Mouse (Mus musculus) layer of hippocampus, adult 8-10 months (tissue): ENCODE measurements around the gene Nubpl. TPM values are rescaled to one million over a fixed set of nuclear protein-coding genes. Genes with fewer than 3 reads are reported as not detected.
A peak's percentile ranks its signal among the peaks of the same experiment; 100 is the strongest.
"Not testable (repeated sequence)": the region's sequence is repeated elsewhere in the genome, so short reads cannot be mapped to it uniquely, and the experiment has no call there.

Source experiments
- DNase-seq, 2 experiments: peaks; one replicate each; pipeline ENCODE4 v3.0.0; 2022; ENCODE audit warnings: low spot score in 2 of 2
- total RNA-seq, 4 experiments: library from RNA; stranded (reverse); gene quantifications; 2 replicates each; pipeline ENCODE4 v1.2.4; 2022

Gene Nubpl
- total RNA-seq, result 1 to 10 TPM; 4.0 to 5.1 (median 4.9) TPM

GRCm38 (mm10) chr12:52097650-52098070 is at the start of gene Nubpl:
Nubpl (plus strand) TSS chr12:52097737.
- DNase-seq, result peak; percentile 90 to 96

- no peak for DNase-seq
These were observed 48.2 kb upstream of the Nubpl start for GRCm38 (mm10) chr12:52049324-52049723.

- DNase-seq, result not testable (repeated sequence)
These were observed 18.2 kb upstream of the Nubpl start for GRCm38 (mm10) chr12:52079296-52079695.

- DNase-seq, result no peak
These were observed 388 bp upstream of the Nubpl start for GRCm38 (mm10) chr12:52097049-52097649.

GRCm38 (mm10) chr12:52120276-52120675 is 22.7 kb downstream of the Nubpl start:
- no peak for DNase-seq

DNA sequence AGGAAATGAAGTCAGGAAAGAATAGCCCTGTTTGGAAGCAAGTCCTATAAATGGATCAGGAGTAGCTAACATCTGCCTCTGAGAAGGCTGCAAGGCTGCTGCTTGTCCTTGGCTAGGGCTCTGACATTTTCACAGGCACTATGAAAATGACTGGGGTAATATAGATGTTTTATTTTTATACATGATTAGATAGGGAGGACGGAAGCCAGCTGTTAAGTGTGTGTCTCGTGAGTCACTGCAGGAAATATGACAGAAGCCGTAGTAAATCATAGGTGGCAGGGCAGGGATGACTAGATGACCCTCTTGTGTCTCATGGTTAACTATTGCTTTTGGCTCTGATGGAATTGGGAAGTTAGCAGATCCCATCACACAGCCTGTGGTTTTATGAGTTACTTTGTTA is 28.9 kb downstream of the Nubpl start:
- DNase-seq, result no peak

DNA sequence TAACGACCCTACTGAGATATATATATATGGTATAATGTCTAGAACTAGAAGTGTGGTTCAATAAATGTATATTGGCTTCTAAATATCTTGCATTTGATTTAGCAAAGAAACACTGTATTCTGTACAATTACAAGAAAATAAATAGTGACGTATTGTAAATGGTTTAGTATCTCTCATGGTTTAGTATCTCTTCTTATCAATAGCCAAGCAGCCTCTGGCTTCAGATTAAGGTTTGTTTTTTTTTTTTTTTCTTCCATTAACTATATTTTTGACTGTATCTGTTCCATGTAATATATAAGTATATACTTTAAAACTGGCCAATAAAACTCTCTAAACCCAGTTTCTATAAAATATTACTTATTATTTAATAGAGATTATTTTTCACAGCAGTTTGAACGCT is 31.5 kb downstream of the Nubpl start:
- no peak for DNase-seq

DNA sequence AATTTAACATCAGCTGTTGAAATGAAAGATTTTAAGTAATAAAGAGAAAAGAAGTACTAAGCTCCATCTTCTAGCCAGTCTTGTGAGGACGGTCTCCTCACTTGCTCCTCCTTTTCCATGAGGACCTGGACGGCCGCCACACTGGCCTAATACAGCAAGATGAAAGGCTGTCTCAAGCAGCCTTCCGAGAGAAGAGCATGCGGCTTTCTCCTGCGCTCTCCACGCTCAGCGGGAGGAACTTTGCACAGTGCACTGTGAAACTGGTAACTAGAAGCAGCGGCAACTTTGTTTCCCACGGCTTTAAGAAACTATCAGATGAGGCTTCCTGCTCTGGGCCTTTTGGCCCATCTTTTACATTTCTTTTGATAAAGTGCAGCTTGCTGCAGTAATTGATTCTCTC is 34.7 kb downstream of the Nubpl start:
- DNase-seq, result no peak

- DNase-seq, result no peak
These were observed 40.8 kb downstream of the Nubpl start for GRCm38 (mm10) chr12:52138296-52138695.

DNA sequence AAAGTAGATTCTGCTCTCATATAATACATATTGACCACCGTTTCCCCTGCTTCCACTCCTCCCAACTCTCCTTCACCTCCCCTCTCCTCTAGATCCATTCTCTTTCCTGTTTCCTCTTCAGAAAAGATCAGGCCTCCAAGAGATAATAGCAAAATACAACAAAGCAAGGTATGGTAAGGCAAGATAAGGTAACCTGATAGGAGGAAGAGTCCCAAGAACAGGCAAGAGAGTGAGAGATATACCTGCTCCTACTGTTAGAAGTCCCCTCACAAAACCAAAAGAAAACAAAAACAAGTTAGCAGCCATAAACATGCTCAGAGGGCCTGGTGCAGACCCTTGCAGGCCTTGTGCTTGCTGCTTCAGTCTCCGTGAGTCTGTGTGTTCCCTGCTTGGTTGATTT is 49.1 kb downstream of the Nubpl start:
- no peak for DNase-seq

DNA sequence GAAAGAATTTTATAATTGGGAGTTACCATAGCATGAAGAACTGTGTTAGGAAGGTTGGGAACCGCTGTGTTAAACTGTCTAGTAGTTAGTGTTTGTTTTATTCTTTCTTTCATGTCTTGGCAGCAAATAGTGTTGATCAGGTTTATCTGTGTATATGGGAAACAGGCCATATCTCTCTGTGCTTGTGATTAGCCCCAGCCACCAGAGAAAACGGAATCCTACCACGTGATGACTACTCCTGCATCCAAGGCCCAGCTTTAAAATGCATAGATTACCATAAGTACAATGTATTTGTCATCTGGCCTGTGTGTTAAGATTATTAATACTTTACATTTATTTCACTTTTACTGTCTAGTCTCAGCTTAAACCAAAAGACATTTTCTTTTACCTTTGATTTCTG is 51.9 kb downstream of the Nubpl start:
- DNase-seq, result no peak

DNA sequence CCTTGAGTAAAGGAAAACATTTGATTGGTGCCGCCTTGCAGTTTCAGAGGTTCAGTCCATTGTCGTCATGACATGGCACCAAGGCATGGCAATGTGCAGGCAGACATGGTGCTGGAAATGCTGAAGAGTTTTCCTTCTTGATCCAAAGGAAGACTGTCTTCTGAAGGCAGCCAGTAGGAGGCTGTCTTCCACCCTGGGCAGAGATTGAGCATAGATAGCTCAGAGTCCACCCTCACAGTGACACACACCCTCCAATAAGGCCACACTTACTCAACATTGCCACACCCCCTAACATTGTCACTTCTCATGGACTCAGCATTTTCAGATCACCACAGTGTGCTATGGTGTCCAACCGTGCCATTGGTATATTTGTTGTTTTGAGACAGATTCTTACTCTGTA is 54.5 kb downstream of the Nubpl start:
- DNase-seq, result no peak

DNA sequence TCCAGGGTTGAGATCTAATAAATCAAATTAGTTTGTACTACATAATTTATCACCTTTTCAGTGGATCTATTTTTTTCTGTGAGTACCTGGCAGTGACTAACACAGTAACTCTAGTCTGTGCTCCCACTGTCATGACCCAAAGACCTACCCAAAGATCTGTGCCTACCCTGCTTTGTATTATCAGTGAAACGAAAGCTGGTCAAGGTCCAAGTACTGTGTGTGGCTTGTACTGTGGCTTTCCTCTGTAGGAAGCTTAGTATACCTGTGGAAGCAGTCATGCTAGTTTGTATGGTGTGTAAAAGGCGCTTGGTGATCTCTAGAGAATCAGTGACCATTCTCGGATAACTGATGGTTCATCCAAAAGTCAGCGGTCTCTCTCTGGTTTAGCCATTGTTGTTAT is 57.4 kb downstream of the Nubpl start:
- no peak for DNase-seq

DNA sequence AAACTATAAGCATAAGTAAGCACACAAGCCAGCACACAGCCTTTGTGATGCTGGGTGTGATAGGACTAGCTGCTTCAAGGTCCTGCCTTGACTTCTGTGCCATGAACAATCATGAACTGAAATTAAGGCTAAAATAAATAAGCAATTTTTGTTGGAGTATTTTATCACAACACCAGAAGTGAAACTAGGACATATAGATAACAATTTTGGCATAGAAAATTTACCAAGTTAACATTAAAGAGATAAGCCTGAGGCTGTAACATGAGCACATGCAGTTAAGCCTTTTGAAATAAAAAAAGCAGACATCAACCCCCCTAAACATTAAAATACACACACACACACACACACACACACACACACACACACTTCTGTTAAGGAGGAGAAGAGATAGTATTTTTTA is 66.9 kb downstream of the Nubpl start:
- no peak for DNase-seq

DNA sequence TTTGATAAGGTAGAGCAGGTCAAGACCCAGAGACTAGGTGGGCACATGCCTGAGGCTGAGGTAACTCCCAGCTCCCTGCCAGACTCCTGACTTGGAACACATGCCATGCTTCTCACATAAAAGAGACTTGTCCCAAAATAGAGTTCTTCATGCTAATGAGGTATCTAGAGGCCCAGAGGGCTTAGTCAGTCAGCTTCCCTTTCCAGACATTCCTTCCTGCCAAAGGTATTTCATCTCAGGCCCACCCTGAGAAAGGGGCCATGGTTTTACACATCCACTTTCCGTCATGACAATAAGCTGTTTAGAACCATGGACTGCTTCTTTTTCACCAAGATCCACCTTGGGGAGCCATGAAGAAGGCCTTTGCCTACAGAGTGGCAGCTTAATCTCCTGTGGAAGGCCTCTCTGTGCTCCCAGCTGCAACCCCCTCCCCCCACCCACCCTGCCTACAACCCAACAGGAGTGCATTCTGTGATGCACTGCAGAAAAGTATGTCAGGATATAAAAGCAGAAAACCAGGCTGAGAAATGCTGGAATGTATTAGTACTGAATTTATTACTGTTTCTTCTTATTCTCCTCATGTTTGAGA is 88.8 kb downstream of the Nubpl start:
- DNase-seq, result no peak

DNA sequence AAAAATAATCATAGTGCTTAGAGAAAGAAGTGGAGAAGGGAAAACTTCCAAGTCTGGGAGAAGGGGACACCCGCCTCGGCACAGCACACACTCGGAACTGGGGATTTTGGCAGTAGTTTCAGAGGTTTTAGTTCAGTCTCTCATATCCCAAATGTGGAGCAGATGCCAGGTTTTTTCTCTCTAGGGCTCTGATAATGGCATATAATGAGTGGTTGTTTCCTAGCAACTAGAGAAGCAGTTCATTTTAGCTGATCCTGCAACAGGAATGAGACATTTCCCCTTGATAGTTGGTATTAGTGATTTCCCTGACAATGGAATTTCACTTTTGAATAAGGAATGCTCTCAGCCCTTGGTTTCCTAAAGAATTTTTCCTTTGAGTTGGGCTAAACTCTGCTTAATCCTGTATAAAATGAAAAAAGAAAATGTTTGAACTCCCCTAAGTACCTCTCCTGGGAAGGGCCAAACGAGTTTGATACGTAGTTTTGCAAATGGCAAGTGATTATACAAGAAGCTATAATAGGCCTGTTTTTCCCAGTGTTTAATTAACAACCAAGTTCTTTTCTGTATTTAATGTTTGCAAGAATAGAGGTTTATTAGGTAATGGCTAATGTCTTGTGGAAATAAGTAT is 89.5 kb downstream of the Nubpl start:
- DNase-seq, result peak; percentile 44 to 64

DNA sequence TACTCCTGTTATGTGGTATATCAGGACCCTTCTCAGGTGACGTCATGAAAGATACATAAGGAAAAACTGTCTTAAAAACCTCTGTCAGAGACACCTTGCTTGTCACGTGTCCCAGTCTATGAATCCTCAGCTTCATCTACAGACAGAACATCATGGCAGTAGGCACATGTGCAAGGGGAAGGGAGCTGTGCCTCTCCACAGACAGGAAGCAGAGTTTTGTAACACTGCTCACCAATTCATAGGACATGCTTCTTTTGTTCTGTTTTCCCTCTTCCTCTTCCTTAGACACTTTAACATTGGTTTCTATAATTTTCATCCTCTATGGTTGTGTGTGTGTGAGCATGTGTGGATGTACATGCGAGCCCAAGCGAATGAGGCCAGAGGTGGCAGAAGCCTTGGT is 100.9 kb downstream of the Nubpl start:
- no peak for DNase-seq

- no peak for DNase-seq
These were observed 111.6 kb downstream of the Nubpl start for GRCm38 (mm10) chr12:52209121-52209610.

DNA sequence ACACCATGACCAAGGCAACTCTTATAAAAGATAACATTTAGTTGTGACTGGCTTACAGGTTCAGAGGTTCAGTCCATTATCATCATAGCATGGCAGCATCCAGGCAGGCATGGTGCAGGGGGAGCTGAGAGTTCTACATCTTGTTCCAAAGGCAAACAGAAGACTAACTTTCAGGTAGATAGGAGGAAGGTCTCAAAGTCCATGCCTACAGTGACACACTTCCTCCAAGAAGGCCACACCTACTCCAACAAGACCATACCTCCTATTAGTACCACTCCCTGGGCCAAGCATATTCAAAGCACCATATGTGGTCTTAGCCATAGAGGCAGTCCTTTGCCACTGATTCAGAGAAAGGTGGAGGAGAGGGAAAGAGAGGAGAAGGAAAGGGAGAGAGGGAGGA is 113.6 kb downstream of the Nubpl start:
- no peak for DNase-seq

DNA sequence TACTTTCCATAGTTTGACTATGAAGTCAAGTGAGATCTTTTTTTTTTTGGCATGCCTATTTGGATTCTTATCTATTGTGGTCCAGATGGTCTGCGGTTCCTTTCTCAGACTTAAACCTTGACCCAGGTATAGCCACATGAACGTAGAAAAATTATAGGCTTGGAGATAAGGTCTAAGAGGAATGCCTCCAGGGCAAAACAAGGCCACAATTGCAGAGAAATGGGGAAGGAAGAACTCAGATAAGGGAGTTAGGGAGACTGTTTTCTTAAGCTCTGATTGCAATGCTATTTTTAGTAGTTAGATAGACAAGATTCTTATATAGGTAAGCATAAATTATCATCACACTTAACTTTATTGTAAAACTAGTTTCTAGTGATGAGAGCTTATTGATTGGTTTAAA is 117.3 kb downstream of the Nubpl start:
- DNase-seq, result no peak

DNA sequence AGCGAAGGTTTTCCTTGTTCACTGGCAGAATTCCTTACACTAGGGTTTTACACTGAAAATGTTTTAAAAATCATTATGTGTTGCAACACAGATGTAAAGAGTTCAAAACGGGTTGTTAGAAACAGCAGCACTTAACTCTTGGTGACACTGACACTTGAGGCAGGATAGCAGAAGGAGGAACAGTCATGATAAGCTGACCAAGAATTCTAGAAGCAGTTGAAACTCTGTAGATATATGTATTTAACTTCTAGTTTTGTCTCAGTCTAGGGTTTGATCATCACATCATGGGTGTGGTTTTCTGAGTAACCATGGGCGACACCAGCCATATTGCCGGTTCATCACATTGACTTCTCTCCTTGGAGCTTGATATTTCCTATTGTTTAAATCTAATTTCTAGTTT is 127.4 kb downstream of the Nubpl start:
- DNase-seq, result no peak

- no peak for DNase-seq
These were observed 131.2 kb downstream of the Nubpl start for GRCm38 (mm10) chr12:52228746-52229145.

DNA sequence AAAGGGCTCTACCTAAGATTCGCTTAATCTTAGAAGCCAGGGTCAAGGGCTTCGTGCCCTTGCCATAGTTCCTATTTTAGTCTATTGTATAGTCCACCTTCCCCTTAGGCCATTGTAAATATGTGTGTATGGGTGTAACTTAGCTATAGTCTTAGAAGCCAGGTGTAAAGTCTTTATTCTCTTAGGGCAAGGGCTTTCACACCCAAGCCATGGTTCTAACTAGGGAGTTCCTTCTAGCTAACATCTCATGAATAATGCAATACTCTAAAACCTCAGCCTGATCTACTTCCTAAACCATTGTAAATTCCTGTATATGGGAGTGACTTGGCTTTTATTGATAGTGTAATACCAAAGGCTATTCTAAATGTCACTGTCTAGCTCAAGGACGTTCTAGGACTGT is 134.4 kb downstream of the Nubpl start:
- not testable (repeated sequence) for DNase-seq
